Mouse (Mus musculus) cerebellum, postnatal 14 days (tissue): Measurements from ENCODE around the gene Clec4a2.
"Not testable (repeated sequence)": the region's sequence is repeated elsewhere in the genome, so short reads cannot be mapped to it uniquely, and the experiment has no call there.

Source experiments
- DNase-seq, 2 experiments: peaks; one replicate each; pipeline ENCODE4 v3.0.0; 2021; ENCODE audit warnings: mixed read lengths in 2 of 2

Clec4a2 gene

DNA sequence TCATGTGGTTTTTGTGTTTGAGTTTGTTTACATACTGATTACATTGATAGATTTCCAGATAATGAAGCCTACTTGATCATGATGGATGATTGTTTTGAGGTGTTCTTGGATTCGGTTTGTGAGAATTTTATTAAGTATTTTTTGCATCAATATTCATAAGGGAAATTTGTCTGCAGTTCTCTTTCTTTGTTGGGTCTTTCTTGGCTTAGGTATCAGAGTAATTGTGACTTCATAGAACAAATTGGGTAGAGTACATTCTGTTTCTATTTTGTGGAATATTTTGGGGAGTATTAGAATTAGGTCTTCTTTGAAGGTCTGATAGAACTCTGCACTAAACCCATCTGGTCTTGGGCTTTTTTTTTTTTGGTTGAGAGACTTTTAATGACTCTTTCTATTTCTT lies at the start of gene Clec4a2:
TSS of gene Clec4a2 (plus strand) at position 301 of the 400 bp plus-strand sequence.
- not testable (repeated sequence) for DNase-seq

DNA sequence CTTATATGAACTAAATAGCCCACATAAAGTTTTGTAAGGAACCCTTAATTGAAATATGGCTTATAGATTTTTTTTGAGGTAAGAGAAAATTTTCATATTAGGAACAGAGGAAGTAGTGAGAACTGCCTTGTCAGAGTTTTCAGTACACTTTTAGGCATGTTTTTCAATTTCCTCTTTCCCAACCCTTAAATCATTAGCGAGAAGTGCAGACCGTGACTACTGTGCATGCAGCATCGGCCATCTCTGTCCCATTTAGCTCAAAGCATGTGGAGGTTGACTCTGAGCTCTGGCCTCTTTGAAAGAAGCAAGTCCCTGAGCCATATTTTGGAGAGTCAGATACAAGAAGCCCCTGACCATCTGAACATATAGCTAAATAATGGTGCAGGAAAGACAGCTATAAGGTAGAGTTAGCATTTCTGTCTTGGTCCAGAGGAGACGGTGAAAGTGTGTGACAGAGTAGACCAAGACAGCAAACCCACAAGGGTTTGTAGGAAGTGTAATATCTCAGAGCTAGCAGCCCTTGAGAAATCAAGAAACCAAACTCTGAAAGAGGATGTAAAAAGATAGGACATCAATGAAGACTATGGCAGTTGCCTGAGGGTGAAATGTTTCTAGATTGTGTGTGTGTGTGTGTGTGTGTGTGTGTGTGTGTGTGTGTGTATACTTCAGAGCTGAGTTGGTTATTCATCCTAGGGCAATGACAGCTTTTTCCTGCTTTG lies 10.9 kb upstream of the Clec4a2 start:
- no peak for DNase-seq

DNA sequence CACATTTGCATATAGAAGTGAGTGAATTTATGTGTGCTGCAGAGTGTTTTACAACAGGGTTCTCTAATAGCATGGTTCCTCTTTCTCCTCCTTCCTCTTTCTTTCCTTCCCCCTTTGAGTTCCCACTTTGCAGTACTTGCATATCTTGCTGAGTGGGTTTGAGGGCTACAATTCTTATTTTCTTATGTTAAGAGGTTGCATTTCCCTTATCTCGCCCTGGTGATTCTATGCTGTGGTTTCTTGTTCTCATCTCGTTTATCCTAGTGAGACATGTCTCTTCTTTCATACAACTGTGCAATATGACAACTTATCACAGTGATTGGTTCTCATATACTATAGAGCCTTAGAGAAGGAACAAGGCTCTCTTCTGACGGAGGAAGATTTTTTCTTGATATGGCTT lies 17.0 kb downstream of the Clec4a2 start:
- DNase-seq: no peak

DNA sequence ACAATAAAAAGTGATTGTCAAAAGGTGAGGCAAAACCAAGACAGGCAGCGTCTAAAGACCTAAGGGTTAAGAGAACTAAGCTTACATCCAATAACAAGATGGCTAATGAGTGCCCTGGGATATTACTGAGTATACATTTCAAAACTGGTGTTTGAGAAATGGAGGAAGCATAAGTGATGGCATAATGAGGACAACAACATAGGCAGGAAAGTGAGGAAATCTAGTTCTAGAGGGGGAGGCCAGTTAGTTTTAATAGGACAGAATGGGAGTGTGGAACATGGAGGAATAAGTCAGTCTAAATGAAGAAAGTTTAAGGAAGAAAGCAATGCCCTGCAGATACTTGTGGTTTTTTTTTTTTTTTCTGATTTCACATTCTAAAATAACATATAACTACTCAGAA lies 20.9 kb downstream of the Clec4a2 start:
- no peak for DNase-seq

DNA sequence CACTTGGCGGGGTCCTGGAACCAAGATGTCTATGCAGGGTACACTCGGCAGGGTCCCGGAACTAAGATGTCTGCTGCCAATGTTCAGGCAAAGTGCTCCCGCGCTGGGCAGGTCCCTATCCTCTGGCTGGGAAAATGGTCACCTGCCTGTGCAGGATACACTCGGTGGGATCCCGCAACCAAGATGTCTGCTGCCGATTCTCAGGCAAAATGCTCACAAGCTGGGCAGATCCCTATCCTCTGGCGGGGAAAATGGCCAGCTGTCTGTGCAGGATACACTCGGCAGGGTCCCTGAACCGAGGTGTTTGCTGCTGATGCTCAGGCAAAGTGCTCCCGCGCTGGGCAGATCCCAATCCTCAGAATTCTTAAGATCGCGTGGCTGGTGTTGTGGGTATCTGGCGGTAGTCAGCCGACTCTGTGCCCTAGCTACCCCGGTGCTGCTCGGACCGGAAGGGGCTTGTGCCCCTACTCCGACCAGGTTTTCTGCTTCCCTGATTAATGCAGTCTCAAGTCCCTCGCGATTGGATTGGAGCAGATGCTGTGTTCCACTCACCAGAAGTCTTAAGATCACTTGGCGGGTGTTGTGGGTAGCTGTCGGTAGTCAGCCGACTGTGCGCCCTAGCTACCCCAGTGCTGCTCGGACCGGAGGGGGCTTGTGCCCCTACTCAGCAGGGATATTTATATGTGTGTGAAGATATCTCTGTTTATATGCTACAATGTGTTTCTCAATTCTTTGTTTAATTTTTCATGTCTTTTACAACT lies 31.7 kb downstream of the Clec4a2 start:
- not testable (repeated sequence) for DNase-seq

DNA sequence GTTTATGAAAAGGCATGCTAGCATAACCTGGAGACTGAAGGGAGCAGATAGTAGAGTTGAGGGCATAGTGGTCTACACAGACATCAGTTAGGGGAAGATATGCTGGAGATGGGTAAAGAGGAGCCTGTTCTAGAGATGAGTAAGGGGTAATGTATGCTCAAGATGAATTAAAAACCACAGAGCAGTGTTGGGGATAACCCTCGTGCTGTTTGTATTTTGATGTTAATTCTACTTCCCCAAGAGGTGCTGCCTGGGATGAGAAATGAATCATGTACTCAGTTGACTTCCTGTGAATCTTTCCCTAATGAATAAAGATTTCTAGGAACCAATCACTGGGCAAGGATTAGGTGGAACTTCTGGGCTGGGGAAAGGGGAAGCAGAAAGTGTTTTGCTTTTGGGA lies 63.9 kb downstream of the Clec4a2 start:
- DNase-seq: no peak

DNA sequence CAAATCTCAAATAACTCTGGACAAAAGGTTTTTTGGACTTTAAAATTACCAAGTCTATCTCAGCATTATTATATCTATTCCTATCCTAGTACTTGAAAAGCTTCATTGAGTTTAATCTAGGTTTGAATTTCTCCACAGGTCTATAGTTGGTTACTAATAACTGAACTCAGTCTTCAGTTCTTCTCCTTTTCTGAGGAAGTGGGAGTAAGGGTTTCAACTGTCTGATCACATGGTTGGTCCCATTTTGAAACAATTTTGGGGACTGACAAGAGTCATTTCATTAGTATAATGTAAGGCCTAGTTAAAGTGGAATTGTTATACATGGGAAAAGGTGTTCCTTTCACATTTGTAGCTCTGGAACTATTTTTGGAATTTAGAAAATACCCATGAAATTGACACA lies 64.8 kb downstream of the Clec4a2 start:
- no peak for DNase-seq

DNA sequence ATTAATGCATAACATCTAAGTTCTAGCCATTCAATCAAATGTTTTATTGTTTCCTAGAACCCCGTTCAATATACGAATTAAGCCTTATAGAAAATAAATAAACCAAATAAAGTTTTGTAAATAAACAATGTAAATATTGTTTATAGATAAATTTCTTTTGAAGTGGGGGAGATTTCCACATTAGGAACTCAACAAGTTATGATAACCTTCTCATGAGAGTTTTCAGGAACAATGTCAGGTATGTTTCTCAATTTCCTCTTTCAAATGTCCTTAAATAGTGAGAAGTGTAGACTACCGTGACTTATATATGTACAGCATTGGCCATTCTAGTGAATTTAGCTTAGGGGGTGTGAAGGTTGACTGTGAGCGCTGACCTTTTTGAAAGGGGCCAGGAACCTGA lies 66.4 kb downstream of the Clec4a2 start, which contains the start of gene Clec4b2:
TSS of gene Clec4b2 (plus strand) at position 301 of the 400 bp plus-strand sequence.
- DNase-seq: no peak

DNA sequence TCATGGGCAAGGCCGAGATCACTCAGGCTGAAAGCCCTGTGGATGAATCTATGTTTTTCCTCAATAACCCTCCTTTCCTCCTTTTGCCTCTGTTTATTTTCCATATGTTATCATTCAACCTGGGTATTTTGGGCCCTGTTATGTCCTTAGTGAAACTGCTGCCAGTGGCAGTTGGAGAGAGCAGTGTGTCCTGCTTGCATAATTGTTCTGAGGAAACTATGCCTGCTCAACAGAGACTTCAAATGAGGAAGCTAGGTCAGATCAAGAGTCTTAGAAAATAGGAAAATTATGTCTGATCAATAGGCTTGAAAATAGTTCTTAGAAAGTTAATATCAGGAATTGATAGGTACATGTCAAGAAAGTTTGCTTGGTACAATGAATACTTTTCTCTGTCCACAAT lies 69.3 kb downstream of the Clec4a2 start:
- no peak for DNase-seq

DNA sequence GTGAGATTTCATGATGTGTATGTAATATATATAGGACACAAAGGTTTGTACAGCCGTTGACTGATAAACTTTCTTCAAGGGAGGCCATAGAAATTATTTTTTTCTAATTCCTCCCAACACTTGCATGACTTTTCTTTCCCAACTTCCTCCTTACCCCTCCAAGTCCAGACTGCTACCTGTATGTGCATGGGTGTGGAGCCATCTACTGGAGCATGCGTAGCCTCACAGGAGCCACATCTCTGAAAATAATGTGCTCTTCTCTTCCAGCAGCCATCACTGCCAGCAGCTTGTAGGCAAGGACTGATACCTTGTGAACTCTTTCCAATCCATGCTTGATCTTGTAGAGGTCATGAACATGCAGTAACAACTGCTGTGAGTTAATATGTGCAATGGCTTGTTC lies 78.6 kb downstream of the Clec4a2 start:
- not testable (repeated sequence) for DNase-seq
